Mouse (Mus musculus): ENCODE measurements around the gene Pitpnm1.

The Pitpnm1 gene

GRCm38 (mm10) chr19:4068717-4069410 is 30.9 kb upstream of the Pitpnm1 start:
- no peak for DNase-seq

- no peak for DNase-seq
These were observed 29.5 kb upstream of the Pitpnm1 start for GRCm38 (mm10) chr19:4070311-4070710.

- DNase-seq: no peak
These were observed 29.0 kb upstream of the Pitpnm1 start for GRCm38 (mm10) chr19:4070756-4071155.

DNA sequence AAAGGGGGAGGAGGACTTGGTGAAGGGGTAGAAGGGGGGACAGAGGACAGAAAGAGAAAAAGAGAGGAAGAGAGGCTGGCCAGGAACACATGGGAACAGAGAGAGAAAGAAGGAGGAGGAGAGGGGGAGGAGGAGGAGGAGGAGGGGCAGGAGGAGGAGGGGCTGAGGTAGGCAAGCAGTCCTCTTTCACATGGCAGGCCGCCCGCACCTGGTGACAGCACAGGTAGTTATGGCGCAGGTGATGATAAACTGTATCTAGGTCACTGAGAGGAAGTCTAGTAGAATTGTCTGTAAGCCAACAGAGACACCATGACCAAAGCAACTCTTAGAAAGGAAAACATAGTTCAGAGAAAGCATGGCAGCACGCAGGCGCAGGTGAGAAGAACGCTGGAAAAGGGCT is 28.4 kb upstream of the Pitpnm1 start:
- DNase-seq: no peak

DNA sequence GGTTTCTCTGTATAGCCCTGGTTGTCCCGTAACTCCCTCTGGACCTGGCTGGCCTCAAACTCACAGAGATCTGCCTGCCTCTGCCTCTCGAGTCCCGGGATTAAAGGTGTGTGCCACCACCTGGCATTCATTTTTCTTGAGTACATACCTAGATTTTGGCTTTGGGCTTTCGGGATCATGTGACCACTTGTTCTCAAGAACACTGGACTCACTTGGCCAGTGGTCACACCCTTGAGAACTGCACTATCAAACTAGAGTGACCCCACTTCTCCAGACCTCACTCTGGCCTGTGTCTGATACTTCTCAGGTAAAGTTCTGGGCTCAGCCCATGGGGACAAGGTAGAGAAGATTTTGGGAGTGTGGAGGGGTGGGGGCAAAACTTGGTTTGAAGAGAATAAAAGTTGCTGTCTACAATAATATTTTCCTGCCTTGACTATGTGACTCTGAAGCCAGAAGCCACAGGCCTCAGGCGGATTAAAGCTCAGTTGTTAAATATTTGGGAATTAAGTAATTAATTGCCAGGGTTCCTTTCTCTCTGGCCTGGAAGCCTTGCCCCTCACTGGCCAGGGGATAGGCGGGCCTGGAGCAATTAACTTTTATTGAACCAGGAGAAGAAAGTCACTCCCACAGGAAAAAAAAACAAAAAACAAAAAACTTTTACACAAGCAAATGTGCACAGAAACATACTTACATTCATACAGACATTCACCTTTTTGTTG is 26.9 kb upstream of the Pitpnm1 start:
- DNase-seq: no peak

GRCm38 (mm10) chr19:4075531-4075930 is 24.3 kb upstream of the Pitpnm1 start:
- DNase-seq: no peak

- no peak for DNase-seq
These were observed 20.2 kb upstream of the Pitpnm1 start for GRCm38 (mm10) chr19:4079594-4079993.

GRCm38 (mm10) chr19:4080511-4081009 is 19.2 kb upstream of the Pitpnm1 start:
- DNase-seq: peak; percentile 84

DNA sequence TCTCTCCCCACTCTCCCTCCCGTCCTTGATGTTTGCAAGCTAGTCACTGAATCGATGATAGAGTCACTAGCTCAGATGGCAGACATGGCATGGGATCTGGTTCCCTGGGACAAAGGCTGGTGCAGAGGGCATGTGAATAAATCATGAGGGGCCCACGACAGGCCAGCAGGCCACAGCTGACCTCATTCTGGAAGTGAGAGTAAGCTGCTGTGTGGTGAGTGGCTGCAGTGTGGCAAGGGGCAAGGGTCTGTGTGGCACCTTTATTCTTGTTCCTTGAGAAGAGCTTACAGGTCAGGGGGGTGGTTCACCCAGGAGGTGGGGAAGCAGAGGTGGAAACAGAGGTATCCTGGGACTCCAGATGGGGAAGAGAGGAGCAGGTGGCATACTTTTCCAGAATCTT is 18.4 kb upstream of the Pitpnm1 start, which contains the start of gene Cabp2:
TSS of gene Cabp2 (plus strand) at position 185 of the 400 bp plus-strand sequence.
- no peak for DNase-seq

DNA sequence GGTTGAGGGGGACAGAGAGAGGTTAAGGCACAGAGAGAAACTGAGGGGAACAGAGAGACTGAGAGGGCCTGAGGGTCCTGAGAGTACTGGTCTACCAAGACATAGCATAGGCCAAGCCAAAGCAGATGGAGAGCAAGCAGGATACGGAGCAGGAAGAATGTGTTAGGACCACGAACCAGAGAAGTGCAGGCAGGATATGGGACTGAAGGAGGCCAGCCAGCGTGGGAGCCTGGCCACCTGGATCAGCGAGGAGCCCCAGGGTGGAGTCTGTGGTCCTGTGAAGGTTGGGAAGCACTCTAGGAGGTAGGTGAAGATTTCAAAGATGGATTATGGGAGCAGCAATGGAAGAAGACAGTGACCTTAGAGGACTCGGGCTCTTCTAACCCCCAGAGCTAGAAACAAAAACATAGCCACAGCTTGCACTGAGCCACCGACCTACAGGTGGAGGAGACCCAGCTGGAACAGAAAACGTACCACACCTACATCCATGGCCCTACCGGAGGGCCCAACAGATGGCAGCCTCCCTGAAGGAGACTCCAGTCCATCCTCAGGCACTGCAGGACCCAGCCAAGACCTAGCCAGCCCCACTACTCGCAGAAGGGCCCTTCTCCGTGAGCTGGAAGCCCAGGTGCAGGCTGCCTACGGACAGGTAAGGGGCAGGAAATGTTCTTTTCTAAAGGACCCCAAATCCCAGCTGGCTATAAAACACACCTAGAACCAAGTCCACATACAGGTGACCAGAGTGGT is 17.4 kb upstream of the Pitpnm1 start:
- DNase-seq: no peak

GRCm38 (mm10) chr19:4083316-4083715 is 16.5 kb upstream of the Pitpnm1 start:
- no peak for DNase-seq

DNA sequence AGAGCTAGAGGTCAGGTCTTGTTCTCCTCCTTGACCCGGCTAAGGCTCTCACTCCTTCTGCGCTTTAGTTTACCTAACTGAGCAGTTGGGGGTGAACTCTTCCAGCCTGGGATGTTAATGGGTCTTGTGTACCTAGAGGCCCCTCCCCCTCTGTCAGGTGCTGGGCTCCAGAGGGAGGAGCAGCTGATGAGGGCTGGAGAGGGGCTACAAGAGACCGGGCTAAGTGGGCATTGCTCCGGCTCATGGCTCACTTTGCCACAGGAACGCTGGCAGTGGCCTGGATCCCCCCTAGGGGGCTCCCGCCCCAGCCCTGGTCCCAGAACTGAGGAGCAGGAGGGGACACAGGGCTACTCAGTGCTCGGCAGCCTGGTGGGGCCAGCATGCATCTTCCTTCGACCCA is 16.0 kb upstream of the Pitpnm1 start:
- DNase-seq: no peak

DNA sequence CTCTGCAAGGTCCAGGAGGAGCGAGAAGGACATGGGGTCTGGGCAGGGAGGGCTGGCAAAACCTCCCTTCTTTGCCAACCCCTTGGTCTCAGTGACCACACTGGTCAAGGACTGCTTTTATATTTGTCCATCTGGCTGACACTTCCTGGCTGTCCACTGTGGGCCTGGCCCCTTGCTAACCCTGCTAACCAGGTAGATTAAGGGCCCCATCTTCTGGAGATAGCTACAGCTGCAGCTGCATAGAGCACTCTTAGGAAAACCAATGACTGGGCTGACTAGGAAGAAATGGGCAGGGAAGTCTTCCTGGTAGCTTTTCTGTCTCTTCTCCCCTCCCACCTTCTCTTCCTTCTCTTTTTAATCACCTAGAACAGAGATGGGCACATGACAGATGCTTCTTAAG is 14.8 kb upstream of the Pitpnm1 start:
- no peak for DNase-seq

DNA sequence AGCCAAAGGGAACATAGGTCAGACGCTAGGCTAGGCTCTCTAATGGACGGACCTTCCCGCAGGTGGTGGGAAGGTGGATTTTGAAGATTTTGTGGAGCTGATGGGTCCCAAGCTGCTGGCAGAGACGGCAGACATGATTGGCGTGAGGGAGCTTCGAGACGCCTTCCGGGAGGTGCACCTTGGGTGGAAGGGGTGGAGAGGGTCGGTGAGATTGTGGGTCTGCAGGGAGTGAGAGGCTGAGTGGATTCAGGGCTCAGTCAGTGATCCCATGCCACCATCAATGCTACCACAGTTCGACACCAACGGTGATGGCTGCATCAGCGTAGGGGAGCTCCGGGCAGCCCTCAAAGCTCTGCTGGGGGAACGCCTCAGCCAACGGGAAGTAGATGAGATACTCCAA is 13.6 kb upstream of the Pitpnm1 start:
- peak; percentile 6 for DNase-seq

- DNase-seq: peak; percentile 6
These were observed 12.7 kb upstream of the Pitpnm1 start for GRCm38 (mm10) chr19:4087090-4087489.

DNA sequence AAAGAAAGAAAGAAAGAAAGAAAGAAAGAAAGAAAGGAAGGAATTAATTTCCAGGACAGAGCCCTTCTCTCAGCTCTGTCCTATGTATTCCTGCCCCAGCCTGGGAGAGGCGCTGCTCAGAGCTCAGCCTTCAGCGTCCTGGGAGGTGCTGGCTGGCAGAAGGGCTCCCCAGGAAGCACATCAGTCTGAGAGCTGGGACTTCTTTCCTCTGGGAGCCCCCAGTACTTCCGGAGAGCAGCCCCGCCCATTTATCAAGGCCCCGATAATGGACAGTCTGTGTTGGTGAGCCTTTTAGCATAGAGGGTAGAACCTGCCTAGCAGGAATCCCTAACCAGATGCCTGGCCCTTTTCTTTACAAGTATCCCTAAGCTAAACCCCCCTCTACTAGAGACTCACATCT is 11.7 kb upstream of the Pitpnm1 start:
- no peak for DNase-seq

- no peak for DNase-seq
These were observed 10.7 kb upstream of the Pitpnm1 start for GRCm38 (mm10) chr19:4089128-4089527.

DNA sequence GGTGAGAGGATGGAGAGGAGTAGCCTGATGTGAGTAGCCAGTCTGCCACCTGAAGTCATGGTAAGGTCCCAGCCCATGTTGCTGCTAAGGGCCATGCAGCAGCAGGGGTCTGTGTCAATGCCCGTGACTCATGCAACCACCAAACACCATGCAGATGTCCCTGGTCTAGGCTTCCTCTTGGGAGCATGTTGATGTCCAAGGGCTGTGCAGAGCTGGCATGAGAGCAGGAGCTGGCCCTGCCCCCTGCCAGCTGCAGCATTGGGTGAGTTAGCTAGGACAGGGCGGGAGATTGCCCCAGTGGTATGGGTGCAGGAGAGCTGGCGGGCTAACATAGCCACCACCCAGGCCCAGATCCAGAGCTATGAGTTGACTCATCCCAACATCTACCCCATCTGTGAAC is 9.4 kb upstream of the Pitpnm1 start:
- DNase-seq: no peak

DNA sequence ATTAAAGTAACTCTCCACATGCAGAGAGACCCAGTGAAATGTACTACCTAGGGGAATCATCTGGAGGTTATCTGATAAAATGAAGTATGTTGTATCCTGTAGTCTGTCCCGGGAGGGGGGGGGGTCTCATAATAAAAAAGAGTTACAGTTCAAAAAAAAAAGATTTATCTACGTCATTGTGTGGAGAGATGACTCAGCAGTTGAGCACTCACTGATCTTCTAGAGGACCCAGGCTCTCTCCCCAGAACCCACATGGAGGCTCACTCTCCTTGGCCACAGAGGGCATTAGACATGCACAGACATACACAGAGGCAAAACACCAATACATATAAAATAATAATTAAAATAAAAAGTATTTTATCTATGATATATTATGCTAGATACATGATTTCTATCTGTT is 8.4 kb upstream of the Pitpnm1 start:
- DNase-seq: no peak

DNA sequence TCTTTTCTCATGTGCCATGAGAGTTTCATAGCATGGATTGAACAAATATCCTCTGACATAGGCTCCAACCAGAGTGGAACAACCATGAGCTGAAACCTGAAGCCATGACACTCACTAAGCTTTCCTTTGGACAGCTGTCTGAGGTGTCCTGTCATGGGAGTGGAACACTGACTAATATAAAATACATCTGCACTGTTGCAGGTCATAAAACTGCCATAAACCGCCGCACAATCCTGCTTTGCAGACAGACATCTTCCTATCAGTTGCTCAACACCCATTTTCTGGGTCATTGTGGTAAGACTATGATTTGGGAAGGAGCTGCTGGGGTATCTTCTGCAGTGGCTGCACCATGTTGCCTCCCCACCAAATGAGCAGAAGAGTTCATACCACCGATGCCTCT is 7.0 kb upstream of the Pitpnm1 start:
- DNase-seq: no peak

DNA sequence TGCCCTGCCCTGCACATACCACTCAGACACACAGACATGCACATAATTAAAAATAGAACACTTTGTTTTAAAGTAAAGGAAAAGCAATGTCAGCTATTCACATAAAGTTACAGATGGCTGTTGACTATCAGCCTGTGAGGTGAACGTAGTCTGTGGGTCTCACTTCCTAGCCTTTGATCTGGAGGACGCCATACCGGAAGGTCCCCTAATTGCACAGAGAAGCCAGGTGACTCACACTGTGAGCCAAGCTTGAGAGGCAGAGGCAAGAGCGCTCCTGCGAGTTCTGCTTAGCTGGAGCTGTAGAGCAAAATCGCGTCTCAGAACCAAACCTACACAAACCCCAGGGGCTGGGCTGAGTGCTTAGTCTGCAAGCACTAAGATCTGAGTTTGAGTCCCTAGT is 6.0 kb upstream of the Pitpnm1 start:
- DNase-seq: no peak

DNA sequence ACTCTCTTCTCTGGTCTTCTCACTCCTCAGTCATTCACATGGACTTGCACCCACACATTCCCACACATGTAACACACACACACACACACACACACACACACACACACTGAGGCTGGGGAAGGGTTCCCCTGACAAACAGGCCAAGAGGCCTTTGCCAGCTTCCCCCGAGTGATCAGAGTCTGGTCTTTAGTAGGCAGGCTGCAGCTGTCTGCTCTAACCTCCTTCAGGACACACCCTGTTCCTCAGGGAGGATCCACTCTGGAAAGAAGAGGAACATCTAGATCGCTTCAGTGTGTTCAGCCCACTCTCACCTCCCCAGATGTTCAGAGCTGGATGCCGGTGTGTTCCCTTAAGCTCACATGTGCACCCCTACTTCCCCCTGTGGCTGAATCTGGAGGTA is 5.5 kb upstream of the Pitpnm1 start:
- DNase-seq: no peak

DNA sequence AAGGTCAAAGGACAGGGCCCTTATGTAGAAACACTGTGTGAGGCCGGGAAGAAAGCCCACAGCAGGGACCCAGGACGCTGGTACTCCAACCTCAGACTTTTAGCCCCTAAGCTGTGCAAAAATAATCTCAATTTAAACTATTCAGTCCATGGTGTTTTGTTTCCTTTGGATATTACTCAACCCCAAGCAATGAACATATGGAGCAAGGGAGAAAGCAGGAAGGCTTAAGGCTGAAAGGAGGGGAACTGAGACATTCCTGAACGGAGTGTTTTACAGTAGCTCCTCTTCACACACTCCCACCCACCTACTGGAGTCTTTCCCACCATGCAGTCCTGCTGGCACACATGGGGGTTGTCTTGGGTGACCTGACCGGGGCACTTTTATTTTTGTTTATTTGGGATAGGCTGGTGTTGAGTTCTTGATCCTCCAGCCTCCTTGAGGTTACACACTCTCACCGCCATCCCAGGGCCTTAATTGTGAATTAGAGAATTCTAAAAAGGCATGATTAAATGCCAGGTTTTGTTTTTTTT is 5.0 kb upstream of the Pitpnm1 start:
- no peak for DNase-seq

DNA sequence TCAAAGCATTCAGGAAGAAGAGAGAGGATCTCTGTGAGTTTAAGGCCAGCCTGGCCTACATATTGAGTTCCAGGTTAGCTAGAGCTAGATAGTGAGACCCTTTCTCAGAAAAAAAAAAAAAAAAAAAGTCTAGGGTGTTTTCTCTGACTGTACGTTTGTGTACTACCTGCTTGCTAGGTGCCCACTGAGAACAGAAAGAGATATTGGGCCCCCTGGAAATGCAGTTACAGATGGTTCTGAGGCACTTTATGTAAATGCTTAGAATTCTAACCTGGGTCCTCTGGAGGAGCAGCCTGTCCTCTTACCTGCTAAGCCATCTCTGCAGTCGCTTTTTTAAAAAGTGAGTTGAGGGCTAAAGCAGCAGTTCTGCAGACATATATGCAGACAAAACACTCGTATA is 4.0 kb upstream of the Pitpnm1 start:
- no peak for DNase-seq
